Mouse (Mus musculus) limb, embryonic 14.5 days (tissue): Measurements from ENCODE around the gene Gga3. TPM values are rescaled to one million over a fixed set of nuclear protein-coding genes. Genes with fewer than 3 reads are reported as not detected.
A peak's percentile ranks its signal among the peaks of the same experiment; 100 is the strongest.

Experiments used
- ATAC-seq: fragments of 200-750 bp; cut with Nextera tagmentation; 2 replicates; pipeline ENCODE4 v1.8.0; 2017; ENCODE audit warnings: low read depth, moderate number of reproducible peaks, moderate TSS enrichment; ENCODE audit not compliant: low FRiP score
- DNase-seq: peaks from one replicate; pipeline ENCODE4 v3.0.0-alpha.2; 2015; ENCODE audit warnings: low spot score
- H3K27ac ChIP-seq: fragments of 300-500 bp; sonication (generic); replicated peaks from 2 replicates; pipeline ENCODE4 v1.5.1; 2014; ENCODE audit warnings: low read depth, mild to moderate bottlenecking, low read length, moderate library complexity, mixed read lengths
- H3K27me3 ChIP-seq: fragments of 300-500 bp; sonication (generic); 2 replicates; pipeline ENCODE4 v1.6.1; 2014; ENCODE audit warnings: low read length, mixed read lengths; ENCODE audit not compliant: control insufficient read depth, insufficient read depth
- H3K36me3 ChIP-seq: fragments of 300-500 bp; sonication (generic); 2 replicates; pipeline ENCODE4 v1.6.1; 2014; ENCODE audit warnings: mild to moderate bottlenecking, low read length, moderate library complexity, mixed read lengths; ENCODE audit not compliant: control insufficient read depth, insufficient read depth
- H3K4me1 ChIP-seq: fragments of 300-500 bp; sonication (generic); 2 replicates; pipeline ENCODE4 v1.6.1; 2014; ENCODE audit warnings: antibody characterized with exemption, low read length, mixed read lengths; ENCODE audit not compliant: control insufficient read depth, insufficient read depth
- H3K4me2 ChIP-seq: fragments of 300-500 bp; sonication (generic); replicated peaks from 2 replicates; pipeline ENCODE4 v1.6.1; 2014; ENCODE audit warnings: low read depth, mild to moderate bottlenecking, low read length, moderate library complexity; ENCODE audit not compliant: severe bottlenecking
- H3K4me3 ChIP-seq: fragments of 300-500 bp; sonication (generic); replicated peaks from 2 replicates; pipeline ENCODE4 v1.5.1; 2014; ENCODE audit warnings: low read length
- H3K9ac ChIP-seq: fragments of 300-500 bp; sonication (generic); 2 replicates; pipeline ENCODE4 v1.6.1; 2014; ENCODE audit warnings: mild to moderate bottlenecking, low read depth, low read length, moderate library complexity; ENCODE audit not compliant: severe bottlenecking
- H3K9me3 ChIP-seq: fragments of 300-500 bp; sonication (generic); 2 replicates; pipeline ENCODE4 v1.6.1; 2016; ENCODE audit warnings: low read length; ENCODE audit not compliant: control insufficient read depth
- POLR2A ChIP-seq: fragments of 200-500 bp; IDR thresholded peaks from 2 replicates; pipeline ENCODE4 v1.8.0; 2012; ENCODE audit warnings: inconsistent platforms, mild to moderate bottlenecking, moderate library complexity, borderline replicate concordance; ENCODE audit not compliant: insufficient read depth, insufficient read length; ENCODE audit errors: extremely low read depth
- WGBS: fragments of 180-500 bp; shearing (Covaris S2); extraction: QIAGEN DNeasy Blood & Tissue Kit; methylation state at CpG from one replicate; pipeline ENCODE4 v1.1.7; 2014; 5-methylcytosine and 5-hydroxymethylcytosine counted together
- polyA plus RNA-seq, 2 experiments: library from polyadenylated mRNA; depleted of rRNA in 1 of 2; stranded (reverse) in 1 of 2; unstranded in 1 of 2; fragments of >200 nt; fragmentation: Nextera tagmentation in 1 of 2; extraction: Ambion mirVana in 1 of 2; gene quantifications; 2 replicates each; pipeline versions ENCODE4 v1.2.1 to v1.2.3; 2012 to 2014

The Gga3 gene
- polyA plus RNA-seq, 2 experiments, result 17.7 to 39.5 TPM

GRCm38 (mm10) chr11:115630532-115631504 is 27.0 kb upstream of the Gga3 start:
- Histone ChIP-seq H3K4me3 (no peak overlapping the region), H3K36me3 (no peaks in the 10 kb centered on the region), H3K9me3 (no peaks in the 10 kb centered on the region), H3K27ac (no peak overlapping the region), H3K27me3 (no peaks in the 10 kb centered on the region), H3K4me1 (no peaks in the 10 kb centered on the region), H3K9ac (no peak overlapping the region), H3K4me2 (no peak overlapping the region)
- no peak for DNase-seq
- ATAC-seq, result no peak
- WGBS, result 51% methylated on average over 16 of the region's 16 CpGs
- TF ChIP-seq POLR2A, result no peak

GRCm38 (mm10) chr11:115629734-115630531 is 26.1 kb upstream of the Gga3 start:
- Histone ChIP-seq H3K36me3 (no peaks in the 10 kb centered on the region), H3K4me1 (no peaks in the 10 kb centered on the region), H3K4me3 (no peak overlapping the region), H3K9me3 (no peaks in the 10 kb centered on the region), H3K27ac (no peak overlapping the region), H3K4me2 (no peak overlapping the region), H3K27me3 (no peaks in the 10 kb centered on the region), H3K9ac (no peak overlapping the region)
- no peak for DNase-seq
- ATAC-seq, result no peak
- WGBS, result 88% methylated on average over 13 of the region's 13 CpGs
- TF ChIP-seq POLR2A, result no peak

GRCm38 (mm10) chr11:115628465-115629101 is 24.7 kb upstream of the Gga3 start:
- H3K9me3 ChIP-seq, result no peaks in the 10 kb centered on the region
- 0 out of 2 replicates have a peak overlapping the region, but pooled peaks have one; percentile 5 for H3K27ac ChIP-seq
- H3K4me2 ChIP-seq, result peak overlapping the region; percentile 77
- H3K9ac ChIP-seq, result peak overlapping the region; percentile 28; the same call in 1 of the 2 replicates
- 58% methylated on average over 13 of the region's 13 CpGs for WGBS
- no peak for DNase-seq
- H3K4me1 ChIP-seq, result no peaks in the 10 kb centered on the region
- H3K36me3 ChIP-seq, result 0 out of 2 replicates have a peak, but pooled peaks cover 2% of the 10 kb centered on the region
- no peaks in the 10 kb centered on the region for H3K27me3 ChIP-seq
- peak overlapping the region; percentile 67 for H3K4me3 ChIP-seq
- no peak for ATAC-seq
- no peak for TF ChIP-seq POLR2A

- TF ChIP-seq POLR2A, result no peak
- H3K27me3 ChIP-seq, result no peaks in the 10 kb centered on the region
- no peaks in the 10 kb centered on the region for H3K4me1 ChIP-seq
- DNase-seq, result peak; percentile 99
- 0 out of 2 replicates have a peak within 1 kb of the TSS, but pooled peaks have one; percentile 5 for H3K27ac ChIP-seq
- WGBS, result under 1% methylated on average over 44 of the region's 47 CpGs
- ATAC-seq, result peak; percentile 99
- no peaks in the 10 kb centered on the region for H3K9me3 ChIP-seq
- H3K4me3 ChIP-seq, result peak within 1 kb of the TSS; percentile 67
- peak within 1 kb of the TSS; percentile 66 for H3K9ac ChIP-seq
- H3K36me3 ChIP-seq, result peaks cover 7% of the 10 kb centered on the region
- H3K4me2 ChIP-seq, result peak within 1 kb of the TSS; percentile 77
These were observed 24.0 kb upstream of the Gga3 start, which contains the start of gene Slc25a19 for GRCm38 (mm10) chr11:115627705-115628464. TSS of gene Slc25a19 (minus strand) at chr11:115628295.
